Mouse (Mus musculus): ENCODE data around the gene Pih1d1.
"Not testable (repeated sequence)": the region's sequence is repeated elsewhere in the genome, so short reads cannot be mapped to it uniquely, and the experiment has no call there.

DNA sequence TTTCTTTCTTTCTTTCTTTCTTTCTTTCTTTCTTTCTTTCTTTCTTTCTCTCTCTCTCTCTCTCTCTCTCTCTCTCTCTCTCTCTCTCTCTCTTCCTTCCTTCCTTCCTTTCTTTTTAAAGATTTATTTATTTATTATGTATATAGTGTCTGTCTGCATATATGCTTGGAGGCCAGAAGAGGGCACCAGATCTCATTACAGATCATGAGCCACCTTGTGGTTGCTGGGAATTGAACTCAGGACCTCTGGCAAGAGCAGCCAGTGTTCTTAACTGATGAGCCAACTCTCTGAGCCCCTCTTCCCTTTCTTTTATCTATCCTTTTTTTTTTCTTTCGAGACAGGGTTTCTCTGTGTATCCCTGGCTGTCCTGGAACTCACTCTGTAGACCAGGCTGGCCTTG lies 19.7 kb downstream of the Pih1d1 start:
- peak; percentile 59 for TF ChIP-seq CTCF (IDR thresholded peaks at IDR 0.05; ENCODE audit: low read depth)
- not testable (repeated sequence) for TF ChIP-seq EP300 (IDR thresholded peaks at IDR 0.05; ENCODE audit: low read depth)
